Mouse (Mus musculus): ENCODE data around the gene Lsm10.

DNA sequence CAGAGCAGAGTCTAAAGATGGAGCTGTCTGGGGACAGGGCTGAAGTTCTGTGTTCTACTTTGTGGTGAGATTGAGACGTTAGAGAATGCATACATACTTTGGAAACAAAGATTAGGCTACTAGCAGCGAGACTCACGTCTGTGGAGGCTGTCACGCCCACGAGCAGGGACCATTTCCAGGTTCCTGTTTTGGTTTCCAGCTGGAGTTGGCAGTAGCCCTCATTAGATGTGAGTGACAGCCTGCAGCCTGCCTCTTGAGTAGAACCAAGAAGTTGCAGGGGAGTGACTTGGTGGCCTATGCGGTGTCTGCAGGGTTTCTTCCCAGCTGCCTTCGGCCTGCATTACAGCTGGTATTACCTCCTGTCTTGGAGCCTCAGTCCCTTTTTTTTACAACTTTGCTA, 44.8 kb upstream of the Lsm10 start:
- no peak for TF ChIP-seq CTCF (IDR thresholded peaks at IDR 0.05 in 2 of 3, conservative IDR thresholded peaks at IDR 0.05 in 1 of 3; ENCODE audit: control insufficient read depth in 1 of 3, insufficient read depth in 1 of 3, low read depth in 2 of 3, low read length in 3 of 3, poor library complexity in 1 of 3, severe bottlenecking in 1 of 3)
- no peak for TF ChIP-seq UBTF (IDR thresholded peaks at IDR 0.05; ENCODE audit: borderline replicate concordance, insufficient read depth, low read depth, low read length)
- TF ChIP-seq POLR2A (IDR thresholded peaks at IDR 0.05; ENCODE audit: control insufficient read depth in 1 of 2, insufficient read depth in 1 of 2, low read depth in 1 of 2, low read length in 2 of 2, poor library complexity in 1 of 2) = no peak
- 0 out of 4 replicates have a peak, but pooled peaks have one; percentile 16 to 21 for TF ChIP-seq EP300 (IDR thresholded peaks at IDR 0.05; ENCODE audit: low read depth in 1 of 2, low read length in 2 of 2)
